Mouse (Mus musculus) midbrain, embryonic 15.5 days (tissue): ENCODE data around the gene Pla2g4e. TPM values are rescaled to one million over a fixed set of nuclear protein-coding genes. Genes with fewer than 3 reads are reported as not detected.
A peak's percentile ranks its signal among the peaks of the same experiment; 100 is the strongest.

Experiments used
- ATAC-seq: fragments of 200-750 bp; cut with Nextera tagmentation; replicated peaks from 2 replicates; pipeline ENCODE4 v1.8.0; 2017; ENCODE audit warnings: moderate TSS enrichment
- H3K27ac ChIP-seq: fragments of 300-500 bp; sonication (generic); 2 replicates; pipeline ENCODE4 v1.5.1; 2015; ENCODE audit warnings: mild to moderate bottlenecking, inconsistent platforms
- H3K27me3 ChIP-seq: fragments of 300-500 bp; sonication (generic); replicated peaks from 2 replicates; pipeline ENCODE4 v1.6.1; 2015; ENCODE audit warnings: inconsistent platforms
- H3K36me3 ChIP-seq: fragments of 300-500 bp; sonication (generic); replicated peaks from 2 replicates; pipeline ENCODE4 v1.6.1; 2015; ENCODE audit warnings: inconsistent platforms
- H3K4me1 ChIP-seq: fragments of 300-500 bp; sonication (generic); 2 replicates; pipeline ENCODE4 v1.6.1; 2015; ENCODE audit warnings: inconsistent platforms
- H3K4me2 ChIP-seq: fragments of 300-500 bp; sonication (generic); 2 replicates; pipeline ENCODE4 v1.6.1; 2015; ENCODE audit warnings: inconsistent platforms, mild to moderate bottlenecking, moderate library complexity
- H3K4me3 ChIP-seq: fragments of 300-500 bp; sonication (generic); 2 replicates; pipeline ENCODE4 v1.5.1; 2015; ENCODE audit warnings: mild to moderate bottlenecking, inconsistent platforms
- H3K9ac ChIP-seq: fragments of 300-500 bp; sonication (generic); 2 replicates; pipeline ENCODE4 v1.6.1; 2015; ENCODE audit warnings: mild to moderate bottlenecking, inconsistent platforms
- H3K9me3 ChIP-seq: fragments of 300-500 bp; sonication (generic); 2 replicates; pipeline ENCODE4 v1.6.1; 2016; ENCODE audit warnings: inconsistent platforms
- WGBS: fragments of 180-500 bp; shearing (Covaris S2); methylation state at CpG from one replicate; pipeline ENCODE4 v1.1.7; 2015; ENCODE audit warnings: mixed read lengths; 5-methylcytosine and 5-hydroxymethylcytosine counted together
- polyA plus RNA-seq: library from polyadenylated mRNA; unstranded; fragments of >200 nt; fragmentation: Nextera tagmentation; extraction: Ambion mirVana; gene quantifications from 2 replicates; pipeline ENCODE4 v1.2.1, GENCODE M21; 2015

Gene Pla2g4e
- polyA plus RNA-seq, 1 experiment from 2014 or later, result 5.3 TPM

DNA sequence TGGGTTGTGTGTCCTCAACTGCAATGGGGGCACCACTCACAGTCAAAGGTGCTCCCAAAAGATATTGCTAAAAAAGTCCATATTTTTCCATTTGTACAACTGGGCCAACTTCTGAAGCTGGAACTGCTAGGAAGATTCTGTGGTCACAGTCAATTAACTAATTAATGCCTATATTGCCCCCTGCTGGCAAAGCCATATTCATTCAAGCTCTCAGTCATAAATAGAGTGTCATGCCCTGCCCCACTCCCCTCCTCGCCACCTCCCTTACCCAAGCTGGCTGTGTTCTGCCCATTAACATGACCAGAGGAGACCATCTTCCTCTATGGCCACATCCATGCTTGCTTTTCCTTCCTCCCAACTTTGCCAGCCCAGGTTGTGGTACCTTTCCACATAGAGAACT is 74.4 kb downstream of the Pla2g4e start:
- ATAC-seq, result no peak
- H3K9me3 ChIP-seq, result no peaks in the 10 kb centered on the region
- H3K4me1 ChIP-seq, result no peaks in the 10 kb centered on the region
- WGBS, result 64% methylated on average over 1 of the region's 1 CpGs
- no peak overlapping the region for H3K27ac ChIP-seq
- H3K27me3 ChIP-seq, result no peaks in the 10 kb centered on the region
- no peak overlapping the region for H3K4me3 ChIP-seq
- no peaks in the 10 kb centered on the region for H3K36me3 ChIP-seq
- H3K4me2 ChIP-seq, result no peak overlapping the region
- H3K9ac ChIP-seq, result no peak overlapping the region

DNA sequence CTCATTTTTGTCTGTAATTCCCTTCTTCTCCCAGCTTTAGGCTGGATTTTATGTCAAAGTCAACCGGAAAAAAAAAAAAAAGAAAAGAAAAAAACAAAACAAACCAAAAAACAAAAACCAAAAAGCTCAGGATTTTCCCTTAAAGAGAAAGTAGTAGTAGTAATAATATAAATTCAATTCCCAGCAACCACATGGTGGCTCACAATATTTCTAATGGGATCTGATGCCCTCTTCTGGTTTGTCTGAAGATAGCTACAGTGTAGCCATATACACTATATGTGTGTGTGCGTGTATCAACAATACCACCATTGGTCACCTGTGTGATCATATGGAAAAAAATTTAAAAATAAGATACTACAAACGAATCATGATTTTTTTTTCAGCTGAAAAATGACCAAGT is 75.8 kb downstream of the Pla2g4e start:
- H3K4me1 ChIP-seq, result no peaks in the 10 kb centered on the region
- no peak overlapping the region for H3K27ac ChIP-seq
- H3K9ac ChIP-seq, result no peak overlapping the region
- ATAC-seq, result no peak
- no peaks in the 10 kb centered on the region for H3K9me3 ChIP-seq
- H3K4me2 ChIP-seq, result no peak overlapping the region
- H3K36me3 ChIP-seq, result no peaks in the 10 kb centered on the region
- H3K27me3 ChIP-seq, result no peaks in the 10 kb centered on the region
- no peak overlapping the region for H3K4me3 ChIP-seq
- WGBS, result 88% methylated on average over 3 of the region's 3 CpGs

DNA sequence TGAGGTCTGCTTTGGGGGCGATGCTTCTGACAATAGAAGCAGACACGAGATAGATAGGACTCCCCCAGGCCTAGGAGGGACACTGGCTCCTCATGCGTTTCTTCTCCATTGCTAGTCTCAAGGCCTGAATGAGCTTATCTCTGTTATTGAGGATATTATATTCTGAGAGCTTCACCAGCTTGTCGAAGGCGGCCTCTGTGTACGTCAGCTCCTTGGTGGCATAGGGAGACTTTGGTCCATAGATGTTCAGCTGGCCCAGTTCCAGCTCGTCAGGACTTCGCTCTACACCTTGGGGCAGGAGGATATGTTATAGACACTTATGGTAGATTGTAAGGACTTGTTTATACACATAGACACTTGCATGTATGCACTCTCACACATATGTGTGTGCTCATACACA is 77.4 kb downstream of the Pla2g4e start:
- Histone ChIP-seq H3K27me3 (no peaks in the 10 kb centered on the region), H3K9ac (no peak overlapping the region)
- 90% methylated on average over 8 of the region's 8 CpGs for WGBS

GRCm38 (mm10) chr2:120165474-120165873 is 79.7 kb downstream of the Pla2g4e start:
- no peak overlapping the region for H3K4me2 ChIP-seq
- H3K36me3 ChIP-seq, result no peaks in the 10 kb centered on the region
- no peak overlapping the region for H3K27ac ChIP-seq
- no peak overlapping the region for H3K9ac ChIP-seq
- H3K4me1 ChIP-seq, result no peaks in the 10 kb centered on the region
- WGBS, result 86% methylated on average over 10 of the region's 10 CpGs
- no peak overlapping the region for H3K4me3 ChIP-seq
- no peaks in the 10 kb centered on the region for H3K27me3 ChIP-seq
- no peaks in the 10 kb centered on the region for H3K9me3 ChIP-seq
- no peak for ATAC-seq

More for the DNA sequence above, 77.4 kb downstream of the Pla2g4e start:
- Histone ChIP-seq H3K36me3 (no peaks in the 10 kb centered on the region), H3K27ac (no peak overlapping the region), H3K4me2 (no peak overlapping the region), H3K4me1 (no peaks in the 10 kb centered on the region), H3K4me3 (no peak overlapping the region), H3K9me3 (no peaks in the 10 kb centered on the region)
- no peak for ATAC-seq

GRCm38 (mm10) chr2:120159434-120159833 is 85.7 kb downstream of the Pla2g4e start:
- Histone ChIP-seq H3K4me2 (no peak overlapping the region), H3K27ac (no peak overlapping the region), H3K9ac (no peak overlapping the region), H3K4me3 (no peak overlapping the region), H3K36me3 (no peaks in the 10 kb centered on the region), H3K27me3 (no peaks in the 10 kb centered on the region; the same call in 1 of the 2 replicates), H3K4me1 (peaks cover 4% of the 10 kb centered on the region), H3K9me3 (no peaks in the 10 kb centered on the region)
- no peak for ATAC-seq
- 87% methylated on average over 2 of the region's 2 CpGs for WGBS

DNA sequence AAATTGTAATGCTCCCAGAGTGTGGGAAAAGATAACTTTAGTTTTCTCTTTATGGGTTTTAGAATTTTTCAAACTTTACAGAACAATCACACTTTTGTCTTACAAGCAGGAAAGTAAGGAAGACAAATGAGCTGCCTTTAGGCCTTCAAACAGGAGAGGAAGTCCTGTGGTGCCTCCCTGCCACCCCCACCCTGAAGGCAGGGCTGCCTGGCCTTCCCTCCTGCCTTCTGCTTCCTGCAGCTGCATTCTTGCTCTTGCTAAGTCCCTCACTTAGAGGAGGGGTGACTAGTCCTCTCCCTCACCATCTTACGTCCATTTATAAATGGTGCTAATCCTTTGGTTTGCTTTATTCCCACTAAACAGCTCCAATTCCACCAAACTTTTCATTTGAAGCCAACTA is 86.3 kb downstream of the Pla2g4e start:
- no peak overlapping the region for H3K27ac ChIP-seq
- H3K4me3 ChIP-seq, result no peak overlapping the region
- no peaks in the 10 kb centered on the region; the same call in 1 of the 2 replicates for H3K27me3 ChIP-seq
- no peaks in the 10 kb centered on the region for H3K36me3 ChIP-seq
- WGBS, result 28% methylated on average over 1 of the region's 1 CpGs
- H3K9me3 ChIP-seq, result no peaks in the 10 kb centered on the region
- H3K4me2 ChIP-seq, result no peak overlapping the region
- H3K4me1 ChIP-seq, result peaks cover 6% of the 10 kb centered on the region
- H3K9ac ChIP-seq, result no peak overlapping the region
- ATAC-seq, result no peak

- Histone ChIP-seq H3K36me3 (no peaks in the 10 kb centered on the region), H3K9ac (no peak overlapping the region), H3K27me3 (peaks cover 7% of the 10 kb centered on the region), H3K4me3 (no peak overlapping the region), H3K27ac (no peak overlapping the region), H3K9me3 (no peaks in the 10 kb centered on the region), H3K4me2 (no peak overlapping the region), H3K4me1 (peaks cover 13% of the 10 kb centered on the region)
- WGBS, result 55% methylated on average over 5 of the region's 5 CpGs
- ATAC-seq, result no peak
These were observed 87.1 kb downstream of the Pla2g4e start for GRCm38 (mm10) chr2:120158016-120158415.

- Histone ChIP-seq H3K36me3 (no peaks in the 10 kb centered on the region), H3K27me3 (peaks cover 7% of the 10 kb centered on the region), H3K9ac (no peak overlapping the region), H3K4me2 (no peak overlapping the region), H3K27ac (no peak overlapping the region), H3K4me1 (peaks cover 13% of the 10 kb centered on the region), H3K4me3 (no peak overlapping the region), H3K9me3 (no peaks in the 10 kb centered on the region)
- no peak for ATAC-seq
- 71% methylated on average over 2 of the region's 2 CpGs for WGBS
These were observed 87.5 kb downstream of the Pla2g4e start for GRCm38 (mm10) chr2:120157606-120158005.

- H3K27ac ChIP-seq, result 0 out of 2 replicates have a peak within 1 kb of the TSS, but pooled peaks have one; percentile 37
- under 1% methylated on average over 53 of the region's 53 CpGs for WGBS
- peaks cover 7% of the 10 kb centered on the region for H3K27me3 ChIP-seq
- peak within 1 kb of the TSS; percentile 81 for H3K4me2 ChIP-seq
- peak within 1 kb of the TSS; percentile 53 for H3K9ac ChIP-seq
- peak; percentile 99 for ATAC-seq
- peak within 1 kb of the TSS; percentile 62 for H3K4me3 ChIP-seq
- no peaks in the 10 kb centered on the region for H3K36me3 ChIP-seq
- H3K4me1 ChIP-seq, result peaks cover 13% of the 10 kb centered on the region
- no peaks in the 10 kb centered on the region for H3K9me3 ChIP-seq
These were observed 90.7 kb downstream of the Pla2g4e start, which contains the start of gene Ehd4 for GRCm38 (mm10) chr2:120154361-120154894. Gene Ehd4 (minus strand): TSS chr2:120154606.

DNA sequence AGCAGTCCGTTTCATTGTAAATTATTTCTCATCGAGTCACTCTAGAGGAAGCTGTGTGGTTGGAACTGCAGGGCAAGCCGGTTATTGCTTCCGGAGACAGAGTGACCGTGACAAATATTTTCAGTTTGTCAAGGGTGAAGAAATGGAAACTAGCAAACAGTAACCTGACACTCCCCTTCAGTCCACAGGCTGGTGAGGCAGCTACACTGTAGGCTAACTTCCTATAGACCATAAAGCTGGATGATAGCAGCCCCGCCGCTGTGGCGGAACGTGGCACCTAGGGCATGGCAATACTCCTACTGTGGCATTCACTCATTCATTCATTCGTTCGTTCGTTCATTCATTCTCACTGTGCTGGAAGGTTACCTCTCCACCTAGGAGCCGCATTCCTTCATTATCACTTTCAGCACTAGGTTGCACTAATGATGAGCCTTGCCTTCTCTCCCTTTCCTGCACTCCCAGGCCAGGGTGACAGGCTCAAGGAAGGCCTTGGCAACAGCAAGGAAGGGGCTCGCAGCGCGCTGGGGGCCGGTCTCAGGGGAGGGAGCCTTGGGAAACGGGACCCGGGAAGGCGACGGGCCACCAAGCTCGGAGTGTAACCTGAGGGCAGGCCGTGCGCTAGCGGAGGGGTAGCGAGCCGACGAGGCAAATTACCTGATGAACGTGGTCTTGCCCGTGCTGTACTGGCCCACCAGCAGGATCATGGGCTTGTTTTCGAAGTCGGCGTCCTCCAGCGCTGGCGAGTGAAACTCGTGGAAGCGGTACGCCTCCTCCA is 91.4 kb downstream of the Pla2g4e start:
- peak; percentile 10 for ATAC-seq

GRCm38 (mm10) chr2:120150571-120150970 is 94.6 kb downstream of the Pla2g4e start:
- peaks cover 13% of the 10 kb centered on the region for H3K4me1 ChIP-seq
- WGBS, result 88% methylated on average over 3 of the region's 3 CpGs
- no peak overlapping the region for H3K4me2 ChIP-seq
- no peaks in the 10 kb centered on the region for H3K36me3 ChIP-seq
- no peak overlapping the region for H3K27ac ChIP-seq
- no peak overlapping the region for H3K9ac ChIP-seq
- no peaks in the 10 kb centered on the region for H3K9me3 ChIP-seq
- ATAC-seq, result no peak
- peaks cover 7% of the 10 kb centered on the region for H3K27me3 ChIP-seq
- no peak overlapping the region for H3K4me3 ChIP-seq

More for the DNA sequence above, 91.4 kb downstream of the Pla2g4e start:
- peak overlapping the region; percentile 62 for H3K4me3 ChIP-seq
- 5% methylated on average over 38 of the region's 38 CpGs for WGBS
- no peaks in the 10 kb centered on the region for H3K9me3 ChIP-seq
- no peaks in the 10 kb centered on the region for H3K36me3 ChIP-seq
- peaks cover 7% of the 10 kb centered on the region for H3K27me3 ChIP-seq
- H3K9ac ChIP-seq, result peak overlapping the region; percentile 53
- peak overlapping the region; percentile 81 for H3K4me2 ChIP-seq
- peaks cover 13% of the 10 kb centered on the region for H3K4me1 ChIP-seq
- 0 out of 2 replicates have a peak overlapping the region, but pooled peaks have one; percentile 37 for H3K27ac ChIP-seq

DNA sequence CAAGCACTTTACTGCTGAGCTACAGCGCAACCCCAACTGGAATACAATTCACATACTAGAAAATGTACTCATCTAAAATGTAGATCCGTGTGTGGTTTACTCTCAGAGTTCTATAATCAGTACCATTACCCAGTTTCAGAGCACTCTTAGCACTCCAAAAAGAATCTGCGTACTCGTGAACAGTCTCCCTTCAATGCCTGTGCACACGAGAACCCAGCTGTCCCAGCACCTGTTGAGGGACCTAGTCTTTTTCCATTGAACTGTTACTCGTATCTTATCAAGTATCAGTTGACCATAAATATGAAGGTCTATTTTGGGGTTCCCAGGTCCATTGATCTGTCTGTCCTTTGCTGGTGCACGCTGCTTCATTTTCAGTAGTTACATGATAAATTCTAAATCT is 95.5 kb downstream of the Pla2g4e start:
- Histone ChIP-seq H3K27ac (no peak overlapping the region), H3K4me1 (peaks cover 9% of the 10 kb centered on the region; the same call in 1 of the 2 replicates), H3K9me3 (no peaks in the 10 kb centered on the region), H3K4me2 (no peak overlapping the region), H3K36me3 (no peaks in the 10 kb centered on the region), H3K4me3 (no peak overlapping the region), H3K27me3 (peaks cover 7% of the 10 kb centered on the region), H3K9ac (no peak overlapping the region)
- ATAC-seq, result no peak
- WGBS, result 92% methylated on average over 7 of the region's 7 CpGs

DNA sequence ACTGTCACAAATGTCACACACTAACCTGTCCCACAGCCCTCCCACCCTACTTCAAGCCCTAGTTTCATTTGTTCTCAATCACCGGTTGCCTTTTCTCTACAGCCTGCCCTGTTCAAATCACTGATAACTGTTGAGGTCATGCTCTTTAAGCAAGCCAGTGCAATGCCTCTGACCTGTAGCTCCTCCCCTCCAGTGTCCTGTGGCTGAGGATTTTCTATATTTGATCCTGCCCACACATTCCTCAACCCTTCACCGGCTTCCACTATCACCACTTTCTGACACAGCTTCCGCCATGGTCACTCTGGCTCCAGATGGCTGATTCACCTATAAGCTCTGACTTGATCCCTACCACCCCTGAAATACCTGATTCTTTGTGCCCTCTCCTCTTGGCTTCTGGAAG is 97.1 kb downstream of the Pla2g4e start:
- no peak overlapping the region for H3K4me3 ChIP-seq
- no peak overlapping the region for H3K27ac ChIP-seq
- no peaks in the 10 kb centered on the region for H3K36me3 ChIP-seq
- H3K27me3 ChIP-seq, result no peaks in the 10 kb centered on the region
- 82% methylated on average over 3 of the region's 3 CpGs for WGBS
- H3K9me3 ChIP-seq, result no peaks in the 10 kb centered on the region
- no peak overlapping the region for H3K9ac ChIP-seq
- H3K4me2 ChIP-seq, result no peak overlapping the region
- ATAC-seq, result no peak
- no peaks in the 10 kb centered on the region for H3K4me1 ChIP-seq
